Mouse (Mus musculus) lung, postnatal 4 days (tissue): ENCODE measurements around the gene Golim4.
"Not testable (repeated sequence)": the region's sequence is repeated elsewhere in the genome, so short reads cannot be mapped to it uniquely, and the experiment has no call there.

Source experiments
- DNase-seq, 2 experiments: peaks; one replicate each; pipeline ENCODE4 v3.0.0; 2021

Golim4 gene

GRCm38 (mm10) chr3:75956551-75957302 is at the start of gene Golim4:
Golim4 (minus strand) TSS chr3:75956949.
- peak; percentile 94 to 97 for DNase-seq

- DNase-seq, result no peak
Measured at GRCm38 (mm10) chr3:76005621-76006020, 48.9 kb upstream of the Golim4 start.

GRCm38 (mm10) chr3:76001156-76001555 is 44.4 kb upstream of the Golim4 start:
- peak in 1 of 2 experiments; percentile 9 for DNase-seq

- DNase-seq, result no peak
Measured at GRCm38 (mm10) chr3:76000481-76000880, 43.7 kb upstream of the Golim4 start.

GRCm38 (mm10) chr3:75981031-75981750 is 24.4 kb upstream of the Golim4 start:
- not testable (repeated sequence) for DNase-seq

GRCm38 (mm10) chr3:75962784-75963772 is 6.3 kb upstream of the Golim4 start:
- DNase-seq, result not testable (repeated sequence)

GRCm38 (mm10) chr3:75955661-75956491 is 873 bp downstream of the Golim4 start:
- DNase-seq, result no peak

- peak in 1 of 2 experiments; percentile 10 for DNase-seq
Measured at GRCm38 (mm10) chr3:75954185-75954584, 2.6 kb downstream of the Golim4 start.

- no peak for DNase-seq
Measured at GRCm38 (mm10) chr3:75952328-75953060, 4.3 kb downstream of the Golim4 start.

GRCm38 (mm10) chr3:75950897-75951296 is 5.9 kb downstream of the Golim4 start:
- no peak for DNase-seq

- no peak for DNase-seq
Measured at GRCm38 (mm10) chr3:75949358-75949757, 7.4 kb downstream of the Golim4 start.

- no peak for DNase-seq
Measured at GRCm38 (mm10) chr3:75948541-75949095, 8.1 kb downstream of the Golim4 start.

GRCm38 (mm10) chr3:75948003-75948402 is 8.7 kb downstream of the Golim4 start:
- no peak for DNase-seq

- DNase-seq, result no peak
Measured at GRCm38 (mm10) chr3:75942303-75943060, 14.3 kb downstream of the Golim4 start.

- no peak for DNase-seq
Measured at GRCm38 (mm10) chr3:75941864-75942263, 14.9 kb downstream of the Golim4 start.

GRCm38 (mm10) chr3:75936152-75936551 is 20.6 kb downstream of the Golim4 start:
- no peak for DNase-seq

- DNase-seq, result no peak
Measured at GRCm38 (mm10) chr3:75930659-75931225, 26.0 kb downstream of the Golim4 start.

- no peak for DNase-seq
Measured at GRCm38 (mm10) chr3:75929926-75930548, 26.7 kb downstream of the Golim4 start.

GRCm38 (mm10) chr3:75926327-75926726 is 30.4 kb downstream of the Golim4 start:
- no peak for DNase-seq
